Mouse (Mus musculus) neural tube, embryonic 11.5 days (tissue): ENCODE data around the gene Tcf7. TPM values are rescaled to one million over a fixed set of nuclear protein-coding genes. Genes with fewer than 3 reads are reported as not detected.
"Not testable (repeated sequence)": the region's sequence is repeated elsewhere in the genome, so short reads cannot be mapped to it uniquely, and the experiment has no call there.

ENCODE experiments used
- ATAC-seq: fragments of 200-750 bp; cut with Nextera tagmentation; 2 replicates; pipeline ENCODE4 v1.8.0; 2017; ENCODE audit warnings: moderate number of reproducible peaks, mild to moderate bottlenecking, moderate TSS enrichment, moderate library complexity; ENCODE audit not compliant: insufficient read depth, low FRiP score, low TSS enrichment
- DNase-seq: peaks from one replicate; pipeline ENCODE4 v3.0.0-alpha.2; 2015; ENCODE audit warnings: low spot score
- H3K27ac ChIP-seq: fragments of 300-500 bp; sonication (generic); 2 replicates; pipeline ENCODE4 v1.5.1; 2014; ENCODE audit warnings: low read depth, mild to moderate bottlenecking, low read length
- H3K27me3 ChIP-seq: fragments of 300-500 bp; sonication (generic); 2 replicates; pipeline ENCODE4 v1.6.1; 2014; ENCODE audit warnings: mild to moderate bottlenecking, low read length, mixed read lengths; ENCODE audit not compliant: control insufficient read depth, insufficient read depth
- H3K36me3 ChIP-seq: fragments of 300-500 bp; sonication (generic); 2 replicates; pipeline ENCODE4 v1.6.1; 2014; ENCODE audit warnings: mild to moderate bottlenecking, low read length, moderate library complexity, mixed read lengths; ENCODE audit not compliant: control insufficient read depth, insufficient read depth
- H3K4me1 ChIP-seq: fragments of 300-500 bp; sonication (generic); 2 replicates; pipeline ENCODE4 v1.6.1; 2014; ENCODE audit warnings: low read length, mixed read lengths; ENCODE audit not compliant: control insufficient read depth, insufficient read depth
- H3K4me2 ChIP-seq: fragments of 300-500 bp; sonication (generic); 2 replicates; pipeline ENCODE4 v1.6.1; 2014; ENCODE audit warnings: low read depth, mild to moderate bottlenecking, moderate library complexity
- H3K4me3 ChIP-seq: fragments of 300-500 bp; sonication (generic); 2 replicates; pipeline ENCODE4 v1.5.1; 2014; ENCODE audit warnings: low read depth, low read length
- H3K9ac ChIP-seq: fragments of 300-500 bp; sonication (generic); 2 replicates; pipeline ENCODE4 v1.6.1; 2014; ENCODE audit warnings: mild to moderate bottlenecking, low read length
- H3K9me3 ChIP-seq: fragments of 300-500 bp; sonication (generic); 2 replicates; pipeline ENCODE4 v1.6.1; 2016; ENCODE audit warnings: low read length; ENCODE audit not compliant: control insufficient read depth
- WGBS: fragments of 180-500 bp; shearing (Covaris S2); extraction: QIAGEN DNeasy Blood & Tissue Kit; methylation state at CpG from one replicate; pipeline ENCODE4 v1.1.7; 2014; 5-methylcytosine and 5-hydroxymethylcytosine counted together
- polyA plus RNA-seq: library from polyadenylated mRNA; unstranded; fragments of >200 nt; fragmentation: Nextera tagmentation; extraction: Ambion mirVana; gene quantifications from 2 replicates; pipeline ENCODE4 v1.2.1, GENCODE M21; 2014

Tcf7 gene
- polyA plus RNA-seq, 1 experiment from 2014 or later: 12.7 TPM

GRCm38 (mm10) chr11:52228722-52229448 is 53.9 kb downstream of the Tcf7 start:
- Histone ChIP-seq H3K27ac (no peak overlapping the region), H3K9me3 (no peaks in the 10 kb centered on the region), H3K27me3 (no peaks in the 10 kb centered on the region), H3K4me3 (no peak overlapping the region), H3K9ac (no peak overlapping the region), H3K36me3 (no peaks in the 10 kb centered on the region), H3K4me2 (no peak overlapping the region), H3K4me1 (peaks cover 6% of the 10 kb centered on the region; the same call in 1 of the 2 replicates)
- DNase-seq (no peak), ATAC-seq (no peak)
- 84% methylated on average over 7 of the region's 7 CpGs for whole genome bisulfite sequencing

GRCm38 (mm10) chr11:52227466-52228226 is 55.2 kb downstream of the Tcf7 start:
- no peaks in the 10 kb centered on the region for H3K9me3 ChIP-seq
- H3K27me3 ChIP-seq: no peaks in the 10 kb centered on the region
- 85% methylated on average over 13 of the region's 13 CpGs for whole genome bisulfite sequencing
- H3K4me2 ChIP-seq: no peak overlapping the region
- H3K4me3 ChIP-seq: no peak overlapping the region
- H3K4me1 ChIP-seq: no peaks in the 10 kb centered on the region; the same call in 1 of the 2 replicates
- ATAC-seq (no peak), DNase-seq (no peak)
- no peak overlapping the region for H3K9ac ChIP-seq
- no peaks in the 10 kb centered on the region for H3K36me3 ChIP-seq
- H3K27ac ChIP-seq: no peak overlapping the region

GRCm38 (mm10) chr11:52227053-52227452 is 55.8 kb downstream of the Tcf7 start:
- H3K4me3 ChIP-seq: no peak overlapping the region
- no peak overlapping the region for H3K27ac ChIP-seq
- no peaks in the 10 kb centered on the region for H3K36me3 ChIP-seq
- H3K9me3 ChIP-seq: no peaks in the 10 kb centered on the region
- H3K27me3 ChIP-seq: no peaks in the 10 kb centered on the region
- DNase-seq (no peak), ATAC-seq (no peak)
- no peak overlapping the region for H3K9ac ChIP-seq
- H3K4me2 ChIP-seq: no peak overlapping the region
- no peaks in the 10 kb centered on the region; the same call in 1 of the 2 replicates for H3K4me1 ChIP-seq
- WGBS: 79% methylated on average over 3 of the region's 3 CpGs

- WGBS: 75% methylated on average over 3 of the region's 3 CpGs
Measured at GRCm38 (mm10) chr11:52225986-52226599, 56.7 kb downstream of the Tcf7 start.

GRCm38 (mm10) chr11:52223968-52224682 is 58.7 kb downstream of the Tcf7 start:
- H3K36me3 ChIP-seq: no peaks in the 10 kb centered on the region
- H3K4me3 ChIP-seq: no peak overlapping the region
- no peaks in the 10 kb centered on the region for H3K4me1 ChIP-seq
- no peak overlapping the region for H3K9ac ChIP-seq
- no peak overlapping the region for H3K4me2 ChIP-seq
- no peaks in the 10 kb centered on the region for H3K27me3 ChIP-seq
- WGBS: 18% methylated on average over 19 of the region's 19 CpGs
- DNase-seq (no peak), ATAC-seq (no peak)
- no peaks in the 10 kb centered on the region for H3K9me3 ChIP-seq
- no peak overlapping the region for H3K27ac ChIP-seq

More at GRCm38 (mm10) chr11:52225986-52226599, 56.7 kb downstream of the Tcf7 start:
- Histone ChIP-seq H3K27me3 (no peaks in the 10 kb centered on the region), H3K4me2 (no peak overlapping the region), H3K36me3 (no peaks in the 10 kb centered on the region), H3K4me3 (no peak overlapping the region), H3K9me3 (no peaks in the 10 kb centered on the region), H3K9ac (no peak overlapping the region), H3K4me1 (no peaks in the 10 kb centered on the region; the same call in 1 of the 2 replicates), H3K27ac (no peak overlapping the region)
- DNase-seq: no peak
- ATAC-seq: no peak

- 77% methylated on average over 6 of the region's 6 CpGs for WGBS
- H3K4me3 ChIP-seq: no peak overlapping the region
- no peak overlapping the region for H3K9ac ChIP-seq
- no peaks in the 10 kb centered on the region for H3K36me3 ChIP-seq
- no peak for ATAC-seq
- no peak overlapping the region for H3K27ac ChIP-seq
- H3K27me3 ChIP-seq: no peaks in the 10 kb centered on the region
- DNase-seq: no peak
- no peaks in the 10 kb centered on the region for H3K4me1 ChIP-seq
- no peaks in the 10 kb centered on the region for H3K9me3 ChIP-seq
- no peak overlapping the region for H3K4me2 ChIP-seq
Measured at GRCm38 (mm10) chr11:52222891-52223290, 59.9 kb downstream of the Tcf7 start.

- H3K4me3 ChIP-seq, ATAC-seq, H3K4me2 ChIP-seq, H3K27me3 ChIP-seq, H3K9me3 ChIP-seq, H3K4me1 ChIP-seq, H3K9ac ChIP-seq, H3K27ac ChIP-seq, DNase-seq, H3K36me3 ChIP-seq: not testable (repeated sequence)
- WGBS: 92% methylated on average over 6 of the region's 6 CpGs
Measured at GRCm38 (mm10) chr11:52221921-52222320, 60.9 kb downstream of the Tcf7 start.

- no peak overlapping the region for H3K4me2 ChIP-seq
- 7% methylated on average over 4 of the region's 4 CpGs for WGBS
- ATAC-seq: peak; percentile 55; the same call in 1 of the 2 replicates
Measured at GRCm38 (mm10) chr11:52220282-52220681, 62.5 kb downstream of the Tcf7 start.

More at GRCm38 (mm10) chr11:52220282-52220681, 62.5 kb downstream of the Tcf7 start:
- no peak overlapping the region for H3K4me3 ChIP-seq
- H3K27ac ChIP-seq: no peak overlapping the region
- peak; percentile 81 for DNase-seq
- H3K27me3 ChIP-seq: no peaks in the 10 kb centered on the region
- no peak overlapping the region for H3K9ac ChIP-seq
- H3K36me3 ChIP-seq: no peaks in the 10 kb centered on the region
- no peaks in the 10 kb centered on the region for H3K9me3 ChIP-seq
- no peaks in the 10 kb centered on the region for H3K4me1 ChIP-seq
